Mouse (Mus musculus): ENCODE data around the gene Gnb3. TPM values are rescaled to one million over a fixed set of nuclear protein-coding genes. Genes with fewer than 3 reads are reported as not detected.
"Not testable (repeated sequence)": the region's sequence is repeated elsewhere in the genome, so short reads cannot be mapped to it uniquely, and the experiment has no call there.

The Gnb3 gene
- polyA plus RNA-seq, 1 experiment from 2014 or later, result 0.29 TPM

GRCm38 (mm10) chr6:124807986-124808357 is 32.1 kb downstream of the Gnb3 start:
- Histone ChIP-seq H3K9me3 (replicated peaks) (no peaks in the 10 kb centered on the region), H3K9ac (peak overlapping the region; percentile 85), H3K27me3 (no peaks in the 10 kb centered on the region), H3K36me3 (replicated peaks) (peaks cover 30% of the 10 kb centered on the region), H3K4me3 (replicated peaks) (peak overlapping the region; percentile 76), H3K27ac (replicated peaks) (peak overlapping the region; percentile 91), H3K4me1 (replicated peaks) (peaks cover 82% of the 10 kb centered on the region), H3K4me2 (peak overlapping the region; percentile 98)
- ATAC-seq (ENCODE audit: insufficient read depth), result no peak
- WGBS (ENCODE audit: insufficient replicate concordance), result 61% methylated on average over 6 of the region's 6 CpGs

DNA sequence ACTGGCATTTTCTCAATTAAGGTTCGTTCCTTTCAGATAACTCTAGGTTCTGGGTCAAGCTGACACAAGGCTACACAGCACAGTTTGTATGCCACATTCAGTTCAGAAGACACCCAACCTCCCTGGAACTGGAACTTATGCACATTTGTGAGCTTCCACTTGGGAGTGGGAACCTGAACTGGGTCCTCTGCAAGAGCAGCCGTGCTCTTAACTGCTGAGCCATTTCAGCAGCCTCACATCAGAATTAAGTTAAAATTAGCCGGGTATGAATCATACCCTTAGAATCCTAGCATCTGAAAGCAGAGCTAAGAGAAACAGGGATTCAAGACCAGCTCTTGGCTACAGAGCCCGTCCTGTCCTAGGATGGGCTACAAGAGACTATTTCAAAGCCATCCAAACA is 32.7 kb downstream of the Gnb3 start:
- Histone ChIP-seq H3K36me3 (replicated peaks) (peaks cover 25% of the 10 kb centered on the region), H3K4me2 (no peak overlapping the region; the same call in 1 of the 2 replicates), H3K9me3 (replicated peaks) (no peaks in the 10 kb centered on the region), H3K9ac (no peak overlapping the region), H3K4me1 (replicated peaks) (peaks cover 82% of the 10 kb centered on the region), H3K4me3 (replicated peaks) (no peak overlapping the region), H3K27me3 (no peaks in the 10 kb centered on the region), H3K27ac (replicated peaks) (peak overlapping the region; percentile 91; the same call in 1 of the 2 replicates)
- 73% methylated on average over 4 of the region's 4 CpGs for WGBS (ENCODE audit: insufficient replicate concordance)
- no peak for ATAC-seq (ENCODE audit: insufficient read depth)

GRCm38 (mm10) chr6:124806446-124807140 is 33.5 kb downstream of the Gnb3 start:
- no peak overlapping the region for H3K9ac ChIP-seq
- no peaks in the 10 kb centered on the region for H3K27me3 ChIP-seq
- no peak for ATAC-seq (ENCODE audit: insufficient read depth)
- peaks cover 75% of the 10 kb centered on the region for H3K4me1 ChIP-seq (replicated peaks)
- H3K36me3 ChIP-seq (replicated peaks), result peaks cover 17% of the 10 kb centered on the region
- peak overlapping the region; percentile 60; the same call in 1 of the 2 replicates for H3K4me3 ChIP-seq (replicated peaks)
- H3K4me2 ChIP-seq, result peak overlapping the region; percentile 91
- no peaks in the 10 kb centered on the region for H3K9me3 ChIP-seq (replicated peaks)
- H3K27ac ChIP-seq (replicated peaks), result peak overlapping the region; percentile 82
- 72% methylated on average over 7 of the region's 7 CpGs for WGBS (ENCODE audit: insufficient replicate concordance)

GRCm38 (mm10) chr6:124805341-124806321 is 34.4 kb downstream of the Gnb3 start:
- peak; percentile 56 for ATAC-seq (ENCODE audit: insufficient read depth)
- Histone ChIP-seq H3K9ac (peak overlapping the region; percentile 52; the same call in 1 of the 2 replicates), H3K27ac (replicated peaks) (peak overlapping the region; percentile 82), H3K27me3 (no peaks in the 10 kb centered on the region), H3K4me2 (peak overlapping the region; percentile 91), H3K4me1 (replicated peaks) (peaks cover 70% of the 10 kb centered on the region), H3K4me3 (replicated peaks) (peak overlapping the region; percentile 60), H3K36me3 (replicated peaks) (peaks cover 9% of the 10 kb centered on the region; the same call in 1 of the 2 replicates), H3K9me3 (replicated peaks) (no peaks in the 10 kb centered on the region)
- 3% methylated on average over 34 of the region's 34 CpGs for WGBS (ENCODE audit: insufficient replicate concordance)

DNA sequence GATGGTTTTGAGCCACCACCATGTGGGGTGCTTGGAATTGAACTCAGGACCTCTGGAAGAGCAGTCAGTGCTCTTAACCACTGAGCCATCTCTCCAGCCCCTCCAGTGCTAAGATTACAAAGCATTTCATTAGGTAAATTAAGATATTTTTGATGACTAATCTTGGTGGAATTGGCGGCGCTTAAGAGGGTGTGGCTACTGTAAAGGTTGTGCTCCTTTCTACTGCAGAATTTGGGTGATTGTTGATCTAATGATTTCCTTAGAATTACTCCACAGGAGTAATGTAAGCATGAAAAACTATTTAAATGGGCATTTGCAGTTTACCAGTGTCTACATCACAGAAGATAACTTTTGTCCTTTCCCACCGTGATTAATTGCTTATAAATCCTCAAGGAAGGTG is 35.7 kb downstream of the Gnb3 start:
- H3K9ac ChIP-seq, result no peak overlapping the region
- H3K9me3 ChIP-seq (replicated peaks), result no peaks in the 10 kb centered on the region
- no peak overlapping the region for H3K4me3 ChIP-seq (replicated peaks)
- H3K27me3 ChIP-seq, result no peaks in the 10 kb centered on the region
- no peak overlapping the region for H3K4me2 ChIP-seq
- peaks cover 57% of the 10 kb centered on the region for H3K4me1 ChIP-seq (replicated peaks)
- no peak overlapping the region for H3K27ac ChIP-seq (replicated peaks)
- no peak for ATAC-seq (ENCODE audit: insufficient read depth)
- WGBS (ENCODE audit: insufficient replicate concordance), result 46% methylated on average over 3 of the region's 3 CpGs
- H3K36me3 ChIP-seq (replicated peaks), result no peaks in the 10 kb centered on the region

DNA sequence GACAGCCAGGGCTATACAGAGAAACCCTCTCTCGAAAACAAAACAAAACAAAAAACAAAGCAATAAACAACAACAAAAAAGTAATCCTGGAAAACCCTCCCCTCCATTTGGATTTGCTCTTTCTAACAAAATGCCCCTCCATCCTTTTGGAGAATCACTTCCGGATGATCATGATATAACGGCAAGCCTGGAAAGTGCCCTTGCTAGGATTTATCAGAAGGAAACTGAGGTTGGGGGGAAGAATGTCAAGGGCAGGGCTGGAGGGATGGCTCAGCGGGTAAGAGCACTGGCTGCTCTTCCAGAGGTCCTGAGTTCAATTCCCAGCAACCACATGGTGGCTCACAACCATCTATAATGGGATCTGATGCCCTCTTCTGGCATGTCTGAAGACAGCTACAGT is 36.4 kb downstream of the Gnb3 start:
- not testable (repeated sequence) for H3K4me3 ChIP-seq (replicated peaks); H3K9me3 ChIP-seq (replicated peaks); H3K36me3 ChIP-seq (replicated peaks); H3K4me2 ChIP-seq; ATAC-seq (ENCODE audit: insufficient read depth); H3K27me3 ChIP-seq; H3K27ac ChIP-seq (replicated peaks); H3K9ac ChIP-seq
- WGBS (ENCODE audit: insufficient replicate concordance), result 86% methylated on average over 4 of the region's 4 CpGs
- peaks cover 52% of the 10 kb centered on the region for H3K4me1 ChIP-seq (replicated peaks)

GRCm38 (mm10) chr6:124803061-124803460 is 37.0 kb downstream of the Gnb3 start:
- Histone ChIP-seq H3K27me3 (no peaks in the 10 kb centered on the region), H3K27ac (replicated peaks) (no peak overlapping the region), H3K4me2 (no peak overlapping the region), H3K4me3 (replicated peaks) (no peak overlapping the region), H3K9ac (no peak overlapping the region), H3K4me1 (replicated peaks) (peaks cover 46% of the 10 kb centered on the region), H3K9me3 (replicated peaks) (no peaks in the 10 kb centered on the region), H3K36me3 (replicated peaks) (no peaks in the 10 kb centered on the region)
- WGBS (ENCODE audit: insufficient replicate concordance), result 65% methylated on average over 3 of the region's 3 CpGs
- ATAC-seq (ENCODE audit: insufficient read depth), result no peak

GRCm38 (mm10) chr6:124802400-124802799 is 37.7 kb downstream of the Gnb3 start:
- not testable (repeated sequence) for H3K9me3 ChIP-seq (replicated peaks); H3K9ac ChIP-seq; ATAC-seq (ENCODE audit: insufficient read depth); H3K27me3 ChIP-seq; H3K36me3 ChIP-seq (replicated peaks)
- WGBS (ENCODE audit: insufficient replicate concordance), result 7% methylated on average over 6 of the region's 9 CpGs
- peak overlapping the region; percentile 66; the same call in 1 of the 2 replicates for H3K27ac ChIP-seq (replicated peaks)
- H3K4me3 ChIP-seq (replicated peaks), result peak overlapping the region; percentile 34; the same call in 1 of the 2 replicates
- peaks cover 40% of the 10 kb centered on the region for H3K4me1 ChIP-seq (replicated peaks)
- H3K4me2 ChIP-seq, result peak overlapping the region; percentile 61

DNA sequence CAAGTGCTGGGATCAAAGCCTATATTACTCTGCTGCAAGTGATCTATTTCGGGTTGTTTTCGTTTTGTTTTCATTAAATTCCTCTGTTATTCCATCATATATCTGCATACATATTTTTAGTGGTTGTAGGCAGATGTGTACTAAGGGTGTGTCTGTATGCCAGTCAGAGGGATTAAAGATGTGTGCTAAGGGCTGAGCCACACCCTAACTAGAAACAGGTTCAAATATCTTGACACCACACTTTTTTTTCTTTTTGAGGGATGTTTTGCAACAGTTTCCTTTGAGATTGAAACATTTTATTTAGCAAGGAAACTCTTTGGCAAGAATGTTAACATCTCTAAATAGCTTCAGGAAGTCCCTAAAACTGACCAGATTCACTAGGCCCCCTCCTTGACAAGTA is 43.9 kb downstream of the Gnb3 start:
- Histone ChIP-seq H3K27me3 (no peaks in the 10 kb centered on the region), H3K36me3 (replicated peaks) (no peaks in the 10 kb centered on the region), H3K9ac (no peak overlapping the region), H3K9me3 (replicated peaks) (no peaks in the 10 kb centered on the region), H3K4me3 (replicated peaks) (no peak overlapping the region), H3K27ac (replicated peaks) (0 out of 2 replicates have a peak overlapping the region, but pooled peaks have one; percentile 41), H3K4me2 (no peak overlapping the region), H3K4me1 (replicated peaks) (peaks cover 11% of the 10 kb centered on the region)
- WGBS (ENCODE audit: insufficient replicate concordance), result 70% methylated on average over 2 of the region's 2 CpGs
- ATAC-seq (ENCODE audit: insufficient read depth), result no peak

- H3K4me1 ChIP-seq (replicated peaks), result peaks cover 11% of the 10 kb centered on the region
- 78% methylated on average over 4 of the region's 4 CpGs for WGBS (ENCODE audit: insufficient replicate concordance)
- 0 out of 2 replicates have a peak overlapping the region, but pooled peaks have one; percentile 41 for H3K27ac ChIP-seq (replicated peaks)
- H3K27me3 ChIP-seq, result no peaks in the 10 kb centered on the region
- no peak for ATAC-seq (ENCODE audit: insufficient read depth)
- H3K9ac ChIP-seq, result no peak overlapping the region
- H3K4me3 ChIP-seq (replicated peaks), result no peak overlapping the region
- H3K4me2 ChIP-seq, result no peak overlapping the region
- no peaks in the 10 kb centered on the region for H3K9me3 ChIP-seq (replicated peaks)
- no peaks in the 10 kb centered on the region for H3K36me3 ChIP-seq (replicated peaks)
Measured at GRCm38 (mm10) chr6:124795781-124796180, 44.3 kb downstream of the Gnb3 start.

DNA sequence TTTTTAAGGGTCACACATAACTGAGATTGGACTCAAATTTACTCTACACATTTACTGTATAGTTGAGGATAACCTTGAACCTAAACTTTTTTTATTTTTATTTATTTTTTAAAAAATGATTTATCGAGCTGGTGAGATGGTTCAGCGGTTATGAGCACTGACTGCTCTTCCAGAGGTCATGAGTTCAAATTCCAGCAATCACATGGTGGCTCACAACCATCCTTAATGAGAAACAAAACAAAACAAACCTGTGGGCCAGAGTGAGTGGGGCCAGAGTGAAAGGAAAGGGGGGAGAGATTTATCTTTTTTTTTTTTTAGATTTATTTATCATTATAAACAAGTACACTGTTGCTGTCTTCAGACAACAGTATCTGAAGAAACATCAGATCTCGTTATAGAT is 48.2 kb downstream of the Gnb3 start:
- Histone ChIP-seq H3K4me1 (replicated peaks) (peaks cover 17% of the 10 kb centered on the region), H3K4me2 (no peak overlapping the region), H3K4me3 (replicated peaks) (no peak overlapping the region), H3K27ac (replicated peaks) (no peak overlapping the region), H3K9ac (no peak overlapping the region), H3K27me3 (no peaks in the 10 kb centered on the region), H3K9me3 (replicated peaks) (no peaks in the 10 kb centered on the region), H3K36me3 (replicated peaks) (no peaks in the 10 kb centered on the region)
- no peak for ATAC-seq (ENCODE audit: insufficient read depth)
- WGBS (ENCODE audit: insufficient replicate concordance), result 57% methylated on average over 3 of the region's 3 CpGs

Data from liver, embryonic 15.5 days (tissue).